Mouse (Mus musculus): ENCODE results near the gene Olfr952. TPM values are rescaled to one million over a fixed set of nuclear protein-coding genes. Genes with fewer than 3 reads are reported as not detected.

Olfr952 gene
- total RNA-seq (2022): not detected

DNA sequence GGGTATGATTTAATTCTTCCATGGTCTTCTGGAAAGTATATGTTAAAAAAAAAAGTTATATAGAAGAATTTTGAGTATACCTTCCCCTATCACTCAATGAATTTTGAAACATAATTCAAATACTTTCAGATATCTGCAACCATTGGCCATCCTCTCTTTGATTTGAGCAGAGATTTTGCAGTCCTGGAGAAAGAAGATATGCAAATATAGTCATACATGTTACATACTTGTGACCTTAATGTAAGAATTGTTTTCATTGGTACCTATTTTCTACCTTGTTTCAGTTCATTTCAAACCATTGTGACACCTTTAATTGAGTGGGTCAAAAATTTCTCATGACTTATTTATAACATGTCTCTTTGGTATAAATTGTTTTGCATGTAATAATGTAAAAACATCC, at the start of gene Olfr952:
Gene Olfr952 (minus strand): TSS at position 101 of the 400 bp plus-strand sequence.
- DNase-seq (ENCODE audit: low spot score in 2 of 2): no peak

DNA sequence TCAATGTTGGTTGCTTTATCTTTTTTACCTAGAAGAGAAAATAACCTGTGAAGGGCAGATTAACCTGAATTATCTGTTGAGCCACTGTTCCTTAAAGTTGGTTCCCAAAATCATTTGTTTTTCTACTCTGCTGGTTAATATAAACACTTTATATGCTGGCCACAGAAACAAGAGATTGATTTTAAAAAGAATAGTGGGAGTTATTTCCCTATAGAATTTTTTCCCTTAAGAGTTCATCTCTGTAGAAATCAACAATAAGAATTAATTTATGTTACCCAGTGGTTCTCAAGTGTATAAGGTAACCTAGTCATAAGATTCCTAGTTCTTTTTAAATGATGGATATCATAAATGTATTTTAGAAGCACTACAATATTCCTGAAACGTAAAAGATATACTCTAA, 44.9 kb upstream of the Olfr952 start, which contains the start of gene Olfr955:
Gene Olfr955 (minus strand): TSS at position 101 of the 400 bp plus-strand sequence.
- DNase-seq (ENCODE audit: low spot score in 2 of 2): no peak

- DNase-seq (ENCODE audit: low spot score in 2 of 2): no peak
Observed at GRCm38 (mm10) chr9:39456401-39456800, 29.5 kb upstream of the Olfr952 start, which contains the start of gene Olfr954. Gene Olfr954 (plus strand): TSS chr9:39456701.

DNA sequence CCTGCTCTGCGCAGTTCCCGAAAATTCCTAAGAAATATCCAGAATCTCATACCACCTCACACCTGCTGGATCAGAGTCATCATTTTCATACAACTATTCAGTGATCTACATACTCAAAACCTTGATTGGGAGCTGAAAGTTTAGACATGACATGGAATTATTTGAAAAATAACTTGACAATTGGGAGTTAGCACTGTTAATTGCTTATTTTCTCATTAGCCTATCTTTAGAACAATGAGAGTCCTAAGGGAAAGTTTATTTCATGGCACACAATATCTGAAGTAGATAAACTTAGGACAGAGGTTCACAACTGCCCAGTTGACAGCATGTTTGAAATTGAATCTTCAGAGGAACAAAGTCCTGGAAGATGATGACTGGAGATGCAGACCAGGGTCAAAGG, 39.8 kb downstream of the Olfr952 start, which contains the start of gene Olfr951:
Gene Olfr951 (plus strand): TSS at position 301 of the 400 bp plus-strand sequence.
- no peak for DNase-seq (ENCODE audit: low spot score in 2 of 2)

Other genes with a start within 250 kb of the Olfr952 start
- gene Olfr944, start 225.2 kb downstream of the Olfr952 start, total RNA-seq (2022): not detected
- not detected for gene Olfr1537, start 177.2 kb downstream of the Olfr952 start, total RNA-seq (2022)
- gene Olfr945, start 150.3 kb downstream of the Olfr952 start, total RNA-seq (2022): not detected
- not detected for gene Olfr948, start 101.1 kb downstream of the Olfr952 start, total RNA-seq (2022)
- not detected for gene Olfr951, start 39.7 kb downstream of the Olfr952 start, total RNA-seq (2022)
- gene Olfr954, start 29.6 kb upstream of the Olfr952 start, total RNA-seq (2022): not detected
- not detected for gene Olfr955, start 44.8 kb upstream of the Olfr952 start, total RNA-seq (2022)
- not detected for gene Olfr44, start 66.8 kb upstream of the Olfr952 start, total RNA-seq (2022)
- under 1 TPM in 1 of 4 experiments, not detected in 3; 0.22 TPM for gene Olfr957, start 88.7 kb upstream of the Olfr952 start, total RNA-seq (2022)
- not detected for gene Olfr958, start 126.9 kb upstream of the Olfr952 start, total RNA-seq (2022)
- not detected for gene Olfr959, start 148.4 kb upstream of the Olfr952 start, total RNA-seq (2022)
- 1 to 10 TPM; 5.4 to 8.3 (median 7.7) TPM for gene AW551984, start 177.3 kb upstream of the Olfr952 start, total RNA-seq (2022)
- gene Olfr148, start 183.5 kb upstream of the Olfr952 start, total RNA-seq (2022): not detected
- gene Olfr960, start 194.2 kb upstream of the Olfr952 start, total RNA-seq (2022): not detected
- gene Olfr961, start 217.9 kb upstream of the Olfr952 start, total RNA-seq (2022): not detected
- gene Olfr963, start 240.1 kb upstream of the Olfr952 start, total RNA-seq (2022): not detected